Mouse (Mus musculus): ENCODE measurements around the gene Mapk1ip1l. TPM values are rescaled to one million over a fixed set of nuclear protein-coding genes. Genes with fewer than 3 reads are reported as not detected.

The Mapk1ip1l gene
- polyA plus RNA-seq, 1 experiment from 2014 or later, result 79.9 TPM

DNA sequence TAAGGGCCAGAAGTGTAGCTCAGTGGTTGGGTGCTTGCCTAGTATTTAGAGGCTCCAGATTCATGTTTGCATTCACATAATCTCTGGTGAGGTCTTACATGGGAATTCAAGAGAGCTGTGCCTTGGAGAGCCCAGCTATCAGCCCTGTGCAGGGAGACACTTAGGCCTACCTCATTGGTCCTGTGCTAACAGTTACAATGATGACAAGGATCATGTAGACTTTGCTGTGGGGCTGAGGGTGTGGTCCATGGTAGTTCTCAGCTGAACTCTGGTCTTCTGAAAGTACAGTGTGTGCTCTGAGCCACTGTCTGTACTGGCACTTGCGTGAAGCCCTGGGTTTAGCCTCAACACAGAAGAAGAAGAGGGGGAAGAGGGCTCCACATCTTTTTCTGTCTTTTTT lies 48.6 kb downstream of the Mapk1ip1l start:
- Histone ChIP-seq H3K27ac (replicated peaks) (no peak overlapping the region), H3K4me1 (peaks cover 3% of the 10 kb centered on the region), H3K4me3 (no peak overlapping the region), H3K9ac (replicated peaks) (no peak overlapping the region), H3K4me2 (replicated peaks) (no peak overlapping the region), H3K27me3 (no peaks in the 10 kb centered on the region), H3K9me3 (no peaks in the 10 kb centered on the region), H3K36me3 (no peaks in the 10 kb centered on the region)
- 93% methylated on average over 1 of the region's 1 CpGs for WGBS
- no peak for ATAC-seq (ENCODE audit: low FRiP score, low read depth)

DNA sequence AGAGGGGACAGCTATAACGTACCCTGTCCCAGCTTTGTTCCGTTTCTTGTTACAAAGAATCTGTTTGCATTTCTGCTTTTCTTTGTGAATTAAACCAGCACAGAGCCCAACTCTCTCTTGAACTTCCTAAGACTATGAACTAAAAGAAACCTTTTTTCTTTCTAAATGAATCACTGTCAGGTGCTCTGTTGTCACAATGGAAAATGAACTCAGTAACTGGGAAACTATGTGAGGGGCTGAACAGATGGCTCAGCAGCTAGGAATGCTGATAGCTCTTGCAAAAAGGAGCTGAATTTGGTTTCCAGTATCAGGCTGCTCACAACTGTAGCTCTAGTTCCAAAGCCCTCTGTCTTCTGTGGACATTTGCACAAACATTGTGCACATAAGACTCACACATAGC lies 52.9 kb downstream of the Mapk1ip1l start:
- no peak for ATAC-seq (ENCODE audit: low FRiP score, low read depth)
- no peaks in the 10 kb centered on the region for H3K36me3 ChIP-seq
- no peaks in the 10 kb centered on the region for H3K9me3 ChIP-seq
- no peaks in the 10 kb centered on the region for H3K27me3 ChIP-seq
- no peak overlapping the region for H3K27ac ChIP-seq (replicated peaks)
- H3K4me1 ChIP-seq, result no peaks in the 10 kb centered on the region
- no peak overlapping the region for H3K9ac ChIP-seq (replicated peaks)
- H3K4me3 ChIP-seq, result no peak overlapping the region
- no peak overlapping the region for H3K4me2 ChIP-seq (replicated peaks)
- WGBS, result 72% methylated on average over 2 of the region's 2 CpGs

DNA sequence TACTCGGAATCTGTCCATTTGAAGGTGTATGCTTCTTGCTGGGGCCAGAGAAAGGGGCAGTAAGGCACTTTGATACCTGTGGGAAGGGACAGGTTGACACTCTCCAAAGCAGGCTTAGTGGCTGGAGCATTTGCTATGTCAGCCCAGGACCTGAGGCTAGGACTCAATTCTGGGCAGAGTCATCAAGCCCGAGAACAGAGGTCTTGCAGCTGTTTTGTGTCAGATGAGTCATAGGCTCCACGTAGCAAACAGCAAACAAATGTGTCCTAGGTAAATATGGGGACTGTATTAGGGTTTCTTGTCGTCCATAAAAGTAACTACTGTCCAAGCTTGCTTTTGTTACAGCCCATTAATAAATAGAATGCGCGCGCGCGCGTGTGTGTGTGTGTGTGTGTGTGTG lies 54.2 kb downstream of the Mapk1ip1l start:
- 94% methylated on average over 10 of the region's 10 CpGs for WGBS

DNA sequence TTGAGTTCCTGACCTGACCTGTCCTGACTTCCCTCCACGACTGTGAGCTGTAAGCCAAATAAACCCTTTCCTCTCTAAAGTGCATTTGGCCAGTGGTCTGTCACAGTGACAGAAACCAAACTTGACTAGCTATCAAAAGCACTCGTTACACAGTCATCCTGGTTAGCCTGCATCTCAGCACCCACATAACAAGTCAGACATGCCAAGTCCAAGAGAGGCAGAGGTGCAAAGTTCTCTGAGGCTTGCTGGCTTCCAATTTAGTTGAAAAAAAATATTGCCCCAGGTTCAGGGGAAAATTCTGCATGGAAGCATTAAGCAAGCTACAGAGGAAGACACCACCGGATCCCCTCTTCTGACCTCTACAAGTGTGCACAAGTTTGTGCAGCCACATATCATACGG lies 55.2 kb downstream of the Mapk1ip1l start:
- ATAC-seq (ENCODE audit: low FRiP score, low read depth), result no peak
- 86% methylated on average over 4 of the region's 4 CpGs for WGBS

More for the DNA sequence above, 54.2 kb downstream of the Mapk1ip1l start:
- H3K4me3 ChIP-seq, result no peak overlapping the region
- H3K4me2 ChIP-seq (replicated peaks), result no peak overlapping the region
- H3K27me3 ChIP-seq, result no peaks in the 10 kb centered on the region
- H3K36me3 ChIP-seq, result no peaks in the 10 kb centered on the region
- no peak overlapping the region for H3K27ac ChIP-seq (replicated peaks)
- no peaks in the 10 kb centered on the region for H3K9me3 ChIP-seq
- ATAC-seq (ENCODE audit: low FRiP score, low read depth), result no peak
- no peaks in the 10 kb centered on the region for H3K4me1 ChIP-seq
- H3K9ac ChIP-seq (replicated peaks), result no peak overlapping the region

GRCm38 (mm10) chr14:47354111-47354577 lies 56.1 kb downstream of the Mapk1ip1l start:
- Histone ChIP-seq H3K27me3 (no peaks in the 10 kb centered on the region), H3K4me2 (replicated peaks) (no peak overlapping the region), H3K9ac (replicated peaks) (no peak overlapping the region), H3K4me3 (no peak overlapping the region), H3K9me3 (no peaks in the 10 kb centered on the region), H3K27ac (replicated peaks) (no peak overlapping the region), H3K36me3 (no peaks in the 10 kb centered on the region), H3K4me1 (no peaks in the 10 kb centered on the region)
- ATAC-seq (ENCODE audit: low FRiP score, low read depth), result no peak
- 67% methylated on average over 8 of the region's 8 CpGs for WGBS

More for the DNA sequence above, 55.2 kb downstream of the Mapk1ip1l start:
- Histone ChIP-seq H3K36me3 (no peaks in the 10 kb centered on the region), H3K27me3 (no peaks in the 10 kb centered on the region), H3K4me2 (replicated peaks) (no peak overlapping the region), H3K9me3 (no peaks in the 10 kb centered on the region), H3K4me1 (no peaks in the 10 kb centered on the region), H3K4me3 (no peak overlapping the region), H3K27ac (replicated peaks) (no peak overlapping the region), H3K9ac (replicated peaks) (no peak overlapping the region)

DNA sequence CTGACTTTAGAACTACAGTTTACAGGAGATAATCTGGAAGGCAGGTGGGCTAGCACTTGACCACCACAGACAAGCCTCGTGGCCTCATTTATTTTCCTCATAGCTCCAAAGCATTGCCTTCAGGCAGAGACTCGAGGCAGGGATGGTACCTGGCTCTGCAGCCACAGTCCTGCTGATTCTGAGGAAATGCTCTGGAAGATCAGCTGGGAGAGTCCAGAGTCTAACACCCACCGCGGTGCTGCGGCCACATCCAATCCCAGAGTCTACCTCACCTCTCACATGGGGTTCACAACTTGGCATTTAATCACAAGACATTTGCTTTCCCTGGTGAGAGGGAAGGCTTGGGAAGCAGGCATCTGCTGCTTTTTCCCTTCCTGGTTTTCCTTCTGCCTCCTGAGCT lies 56.9 kb downstream of the Mapk1ip1l start:
- no peak for ATAC-seq (ENCODE audit: low FRiP score, low read depth)
- no peak overlapping the region for H3K27ac ChIP-seq (replicated peaks)
- no peak overlapping the region for H3K9ac ChIP-seq (replicated peaks)
- H3K4me2 ChIP-seq (replicated peaks), result no peak overlapping the region
- no peaks in the 10 kb centered on the region for H3K36me3 ChIP-seq
- H3K9me3 ChIP-seq, result no peaks in the 10 kb centered on the region
- WGBS, result 85% methylated on average over 5 of the region's 5 CpGs
- no peaks in the 10 kb centered on the region for H3K27me3 ChIP-seq
- H3K4me1 ChIP-seq, result no peaks in the 10 kb centered on the region
- H3K4me3 ChIP-seq, result no peak overlapping the region

- no peaks in the 10 kb centered on the region for H3K36me3 ChIP-seq
- no peaks in the 10 kb centered on the region for H3K9me3 ChIP-seq
- no peak overlapping the region for H3K4me3 ChIP-seq
- H3K27ac ChIP-seq (replicated peaks), result no peak overlapping the region
- 79% methylated on average over 3 of the region's 3 CpGs for whole genome bisulfite sequencing
- ATAC-seq (ENCODE audit: low FRiP score, low read depth), result no peak
- H3K4me2 ChIP-seq (replicated peaks), result no peak overlapping the region
- no peaks in the 10 kb centered on the region for H3K4me1 ChIP-seq
- no peak overlapping the region for H3K9ac ChIP-seq (replicated peaks)
- no peaks in the 10 kb centered on the region for H3K27me3 ChIP-seq
These were observed 58.6 kb downstream of the Mapk1ip1l start for GRCm38 (mm10) chr14:47356622-47357021.

- Histone ChIP-seq H3K27me3 (no peaks in the 10 kb centered on the region), H3K4me2 (replicated peaks) (no peak overlapping the region)
- 78% methylated on average over 3 of the region's 3 CpGs for WGBS
These were observed 61.5 kb downstream of the Mapk1ip1l start for GRCm38 (mm10) chr14:47359610-47360009.

GRCm38 (mm10) chr14:47361418-47361817 lies 63.4 kb downstream of the Mapk1ip1l start:
- Histone ChIP-seq H3K27ac (replicated peaks) (no peak overlapping the region), H3K27me3 (0 out of 2 replicates have a peak, but pooled peaks cover 3% of the 10 kb centered on the region), H3K4me1 (0 out of 2 replicates have a peak, but pooled peaks cover 4% of the 10 kb centered on the region), H3K4me3 (no peak overlapping the region), H3K9ac (replicated peaks) (no peak overlapping the region), H3K4me2 (replicated peaks) (no peak overlapping the region), H3K9me3 (no peaks in the 10 kb centered on the region), H3K36me3 (no peaks in the 10 kb centered on the region)
- 93% methylated on average over 2 of the region's 2 CpGs for WGBS
- no peak for ATAC-seq (ENCODE audit: low FRiP score, low read depth)

More at GRCm38 (mm10) chr14:47359610-47360009, 61.5 kb downstream of the Mapk1ip1l start:
- no peak overlapping the region for H3K4me3 ChIP-seq
- no peak for ATAC-seq (ENCODE audit: low FRiP score, low read depth)
- no peak overlapping the region for H3K9ac ChIP-seq (replicated peaks)
- H3K9me3 ChIP-seq, result no peaks in the 10 kb centered on the region
- H3K36me3 ChIP-seq, result no peaks in the 10 kb centered on the region
- no peaks in the 10 kb centered on the region for H3K4me1 ChIP-seq
- no peak overlapping the region for H3K27ac ChIP-seq (replicated peaks)

- no peaks in the 10 kb centered on the region for H3K9me3 ChIP-seq
- no peak overlapping the region for H3K9ac ChIP-seq (replicated peaks)
- H3K4me2 ChIP-seq (replicated peaks), result no peak overlapping the region
- H3K36me3 ChIP-seq, result no peaks in the 10 kb centered on the region
- 0 out of 2 replicates have a peak, but pooled peaks cover 3% of the 10 kb centered on the region for H3K27me3 ChIP-seq
- no peak for ATAC-seq (ENCODE audit: low FRiP score, low read depth)
- no peak overlapping the region for H3K27ac ChIP-seq (replicated peaks)
- 0 out of 2 replicates have a peak, but pooled peaks cover 4% of the 10 kb centered on the region for H3K4me1 ChIP-seq
- WGBS, result 87% methylated on average over 9 of the region's 9 CpGs
- H3K4me3 ChIP-seq, result no peak overlapping the region
These were observed 63.8 kb downstream of the Mapk1ip1l start for GRCm38 (mm10) chr14:47361899-47362298.

- Histone ChIP-seq H3K4me1 (peaks cover 11% of the 10 kb centered on the region), H3K36me3 (no peaks in the 10 kb centered on the region), H3K9ac (replicated peaks) (no peak overlapping the region), H3K4me3 (no peak overlapping the region), H3K4me2 (replicated peaks) (0 out of 2 replicates have a peak overlapping the region, but pooled peaks have one; percentile 0), H3K27ac (replicated peaks) (no peak overlapping the region), H3K27me3 (0 out of 2 replicates have a peak, but pooled peaks cover 3% of the 10 kb centered on the region), H3K9me3 (no peaks in the 10 kb centered on the region)
- ATAC-seq (ENCODE audit: low FRiP score, low read depth), result no peak
- WGBS, result 44% methylated on average over 21 of the region's 21 CpGs
These were observed 66.8 kb downstream of the Mapk1ip1l start for GRCm38 (mm10) chr14:47364742-47365449.

GRCm38 (mm10) chr14:47366881-47367321 lies 68.8 kb downstream of the Mapk1ip1l start:
- 71% methylated on average over 7 of the region's 7 CpGs for WGBS
- H3K9me3 ChIP-seq, result no peaks in the 10 kb centered on the region
- no peak overlapping the region for H3K27ac ChIP-seq (replicated peaks)

More at GRCm38 (mm10) chr14:47366881-47367321, 68.8 kb downstream of the Mapk1ip1l start:
- H3K4me3 ChIP-seq, result no peak overlapping the region
- ATAC-seq (ENCODE audit: low FRiP score, low read depth), result no peak
- H3K4me1 ChIP-seq, result peaks cover 11% of the 10 kb centered on the region
- 0 out of 2 replicates have a peak, but pooled peaks cover 3% of the 10 kb centered on the region for H3K27me3 ChIP-seq
- no peak overlapping the region for H3K9ac ChIP-seq (replicated peaks)
- no peak overlapping the region for H3K4me2 ChIP-seq (replicated peaks)
- H3K36me3 ChIP-seq, result no peaks in the 10 kb centered on the region
